Mouse (Mus musculus): Measurements from ENCODE around the gene Usp13. TPM values are rescaled to one million over a fixed set of nuclear protein-coding genes. Genes with fewer than 3 reads are reported as not detected.
A peak's percentile ranks its signal among the peaks of the same experiment; 100 is the strongest.

Gene Usp13
- polyA plus RNA-seq, 2 experiments: 4.9 to 5.5 TPM

- TF ChIP-seq POLR2A (IDR thresholded peaks at IDR 0.05; ENCODE audit: borderline replicate concordance, extremely low read depth, insufficient read depth, insufficient read length): no peak
- Histone ChIP-seq H3K9me3 (ENCODE audit: control insufficient read depth, low read length) (no peaks in the 10 kb centered on the region), H3K4me3 (replicated peaks; ENCODE audit: low read length) (no peak overlapping the region), H3K27me3 (ENCODE audit: control insufficient read depth, insufficient read depth, low read length) (no peaks in the 10 kb centered on the region), H3K36me3 (ENCODE audit: control insufficient read depth, insufficient read depth, low read length) (0 out of 2 replicates have a peak, but pooled peaks cover 5% of the 10 kb centered on the region), H3K9ac (ENCODE audit: low read depth, low read length, severe bottlenecking) (no peak overlapping the region), H3K4me1 (ENCODE audit: control insufficient read depth, insufficient read depth, low read length) (no peaks in the 10 kb centered on the region), H3K4me2 (replicated peaks; ENCODE audit: low read depth, low read length, severe bottlenecking) (no peak overlapping the region), H3K27ac (replicated peaks; ENCODE audit: low read depth, low read length) (no peak overlapping the region)
- 46% methylated on average over 4 of the region's 4 CpGs for WGBS
- no peak for ATAC-seq (ENCODE audit: low FRiP score, low read depth)
- no peak for DNase-seq (ENCODE audit: low spot score)
Measured at GRCm38 (mm10) chr3:32903462-32903861, 86.1 kb downstream of the Usp13 start.

GRCm38 (mm10) chr3:32904599-32904998 is 87.3 kb downstream of the Usp13 start:
- no peak for TF ChIP-seq POLR2A (IDR thresholded peaks at IDR 0.05; ENCODE audit: borderline replicate concordance, extremely low read depth, insufficient read depth, insufficient read length)

GRCm38 (mm10) chr3:32905850-32906779 is 88.8 kb downstream of the Usp13 start:
- Histone ChIP-seq H3K4me1 (ENCODE audit: control insufficient read depth, insufficient read depth, low read length) (no peaks in the 10 kb centered on the region), H3K36me3 (ENCODE audit: control insufficient read depth, insufficient read depth, low read length) (no peaks in the 10 kb centered on the region), H3K4me3 (replicated peaks; ENCODE audit: low read length) (no peak overlapping the region), H3K27ac (replicated peaks; ENCODE audit: low read depth, low read length) (no peak overlapping the region), H3K9me3 (ENCODE audit: control insufficient read depth, low read length) (no peaks in the 10 kb centered on the region), H3K4me2 (replicated peaks; ENCODE audit: low read depth, low read length, severe bottlenecking) (no peak overlapping the region), H3K9ac (ENCODE audit: low read depth, low read length, severe bottlenecking) (no peak overlapping the region), H3K27me3 (ENCODE audit: control insufficient read depth, insufficient read depth, low read length) (no peaks in the 10 kb centered on the region)
- no peak for DNase-seq (ENCODE audit: low spot score)
- 83% methylated on average over 8 of the region's 8 CpGs for WGBS
- no peak for ATAC-seq (ENCODE audit: low FRiP score, low read depth)
- no peak for TF ChIP-seq POLR2A (IDR thresholded peaks at IDR 0.05; ENCODE audit: borderline replicate concordance, extremely low read depth, insufficient read depth, insufficient read length)

More at GRCm38 (mm10) chr3:32904599-32904998, 87.3 kb downstream of the Usp13 start:
- no peak overlapping the region for H3K4me3 ChIP-seq (replicated peaks; ENCODE audit: low read length)
- 71% methylated on average over 1 of the region's 1 CpGs for WGBS
- no peaks in the 10 kb centered on the region for H3K36me3 ChIP-seq (ENCODE audit: control insufficient read depth, insufficient read depth, low read length)
- H3K4me2 ChIP-seq (replicated peaks; ENCODE audit: low read depth, low read length, severe bottlenecking): no peak overlapping the region
- no peak overlapping the region for H3K27ac ChIP-seq (replicated peaks; ENCODE audit: low read depth, low read length)
- H3K9me3 ChIP-seq (ENCODE audit: control insufficient read depth, low read length): no peaks in the 10 kb centered on the region
- DNase-seq (ENCODE audit: low spot score): no peak
- no peak for ATAC-seq (ENCODE audit: low FRiP score, low read depth)
- no peaks in the 10 kb centered on the region for H3K4me1 ChIP-seq (ENCODE audit: control insufficient read depth, insufficient read depth, low read length)
- no peak overlapping the region for H3K9ac ChIP-seq (ENCODE audit: low read depth, low read length, severe bottlenecking)
- no peaks in the 10 kb centered on the region for H3K27me3 ChIP-seq (ENCODE audit: control insufficient read depth, insufficient read depth, low read length)

GRCm38 (mm10) chr3:32908400-32908799 is 91.1 kb downstream of the Usp13 start:
- H3K4me2 ChIP-seq (replicated peaks; ENCODE audit: low read depth, low read length, severe bottlenecking): no peak overlapping the region
- H3K9me3 ChIP-seq (ENCODE audit: control insufficient read depth, low read length): no peaks in the 10 kb centered on the region

GRCm38 (mm10) chr3:32910071-32910551 is 92.8 kb downstream of the Usp13 start:
- no peaks in the 10 kb centered on the region for H3K4me1 ChIP-seq (ENCODE audit: control insufficient read depth, insufficient read depth, low read length)
- peak; percentile 80 for DNase-seq (ENCODE audit: low spot score)
- H3K4me3 ChIP-seq (replicated peaks; ENCODE audit: low read length): no peak overlapping the region
- WGBS: 19% methylated on average over 7 of the region's 7 CpGs
- H3K9ac ChIP-seq (ENCODE audit: low read depth, low read length, severe bottlenecking): no peak overlapping the region
- peak; percentile 88 for ATAC-seq (ENCODE audit: low FRiP score, low read depth)
- H3K4me2 ChIP-seq (replicated peaks; ENCODE audit: low read depth, low read length, severe bottlenecking): no peak overlapping the region
- H3K9me3 ChIP-seq (ENCODE audit: control insufficient read depth, low read length): no peaks in the 10 kb centered on the region
- no peaks in the 10 kb centered on the region for H3K27me3 ChIP-seq (ENCODE audit: control insufficient read depth, insufficient read depth, low read length)
- 0 out of 2 replicates have a peak, but pooled peaks cover 7% of the 10 kb centered on the region for H3K36me3 ChIP-seq (ENCODE audit: control insufficient read depth, insufficient read depth, low read length)
- no peak for TF ChIP-seq POLR2A (IDR thresholded peaks at IDR 0.05; ENCODE audit: borderline replicate concordance, extremely low read depth, insufficient read depth, insufficient read length)
- no peak overlapping the region for H3K27ac ChIP-seq (replicated peaks; ENCODE audit: low read depth, low read length)

More at GRCm38 (mm10) chr3:32908400-32908799, 91.1 kb downstream of the Usp13 start:
- no peak for ATAC-seq (ENCODE audit: low FRiP score, low read depth)
- no peak for TF ChIP-seq POLR2A (IDR thresholded peaks at IDR 0.05; ENCODE audit: borderline replicate concordance, extremely low read depth, insufficient read depth, insufficient read length)
- H3K27me3 ChIP-seq (ENCODE audit: control insufficient read depth, insufficient read depth, low read length): no peaks in the 10 kb centered on the region
- no peak overlapping the region for H3K27ac ChIP-seq (replicated peaks; ENCODE audit: low read depth, low read length)
- H3K4me1 ChIP-seq (ENCODE audit: control insufficient read depth, insufficient read depth, low read length): no peaks in the 10 kb centered on the region
- DNase-seq (ENCODE audit: low spot score): no peak
- no peak overlapping the region for H3K4me3 ChIP-seq (replicated peaks; ENCODE audit: low read length)
- 85% methylated on average over 3 of the region's 3 CpGs for WGBS
- no peak overlapping the region for H3K9ac ChIP-seq (ENCODE audit: low read depth, low read length, severe bottlenecking)
- no peaks in the 10 kb centered on the region for H3K36me3 ChIP-seq (ENCODE audit: control insufficient read depth, insufficient read depth, low read length)
